Mouse (Mus musculus): Measurements from ENCODE around the gene Ikzf3.

DNA sequence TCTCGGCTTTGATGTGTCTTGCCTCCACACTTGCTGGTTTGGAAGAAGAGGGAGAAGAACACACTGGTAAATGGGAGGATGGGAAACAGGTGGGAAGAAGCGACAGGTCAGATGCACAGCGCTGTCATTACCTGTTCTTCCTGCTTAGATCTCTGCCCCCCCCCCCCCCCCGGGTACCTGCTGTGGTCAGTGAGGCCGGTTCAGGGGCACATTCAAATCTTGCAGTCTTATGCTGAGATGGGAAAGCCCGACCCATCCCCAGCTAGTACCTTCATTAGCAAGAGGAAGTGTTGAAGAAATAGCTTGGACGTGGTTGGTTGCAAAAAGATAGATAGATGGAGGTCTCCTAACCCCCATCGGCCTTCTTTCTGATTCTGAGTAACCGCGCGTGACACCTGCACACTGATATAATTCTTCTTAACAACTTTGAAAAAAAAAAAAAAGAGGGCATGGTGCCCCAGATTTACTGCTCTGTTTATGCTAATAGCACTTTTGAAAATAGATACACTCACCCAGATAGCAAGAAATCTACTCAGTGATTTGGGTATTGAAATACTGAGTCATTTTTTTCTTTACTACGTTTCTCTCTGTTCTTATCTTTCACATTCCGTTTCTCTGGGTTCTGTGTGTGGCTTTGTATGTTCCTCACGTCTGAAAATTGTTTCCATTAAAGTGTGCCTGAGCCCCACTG, 68.7 kb downstream of the Ikzf3 start:
- TF ChIP-seq CTCF (IDR thresholded peaks at IDR 0.05; ENCODE audit: extremely low read depth, insufficient read depth, insufficient read length, insufficient replicate concordance) = no peak
- TF ChIP-seq POLR2A (IDR thresholded peaks at IDR 0.05; ENCODE audit: low read depth, low read length) = no peak

Measured in spleen, adult 2 months (tissue).